Mouse (Mus musculus): ENCODE data around the gene Pald1. TPM values are rescaled to one million over a fixed set of nuclear protein-coding genes. Genes with fewer than 3 reads are reported as not detected.
A peak's percentile ranks its signal among the peaks of the same experiment; 100 is the strongest.

Gene Pald1
- polyA plus RNA-seq, 1 experiment from 2014 or later = 16.1 TPM

DNA sequence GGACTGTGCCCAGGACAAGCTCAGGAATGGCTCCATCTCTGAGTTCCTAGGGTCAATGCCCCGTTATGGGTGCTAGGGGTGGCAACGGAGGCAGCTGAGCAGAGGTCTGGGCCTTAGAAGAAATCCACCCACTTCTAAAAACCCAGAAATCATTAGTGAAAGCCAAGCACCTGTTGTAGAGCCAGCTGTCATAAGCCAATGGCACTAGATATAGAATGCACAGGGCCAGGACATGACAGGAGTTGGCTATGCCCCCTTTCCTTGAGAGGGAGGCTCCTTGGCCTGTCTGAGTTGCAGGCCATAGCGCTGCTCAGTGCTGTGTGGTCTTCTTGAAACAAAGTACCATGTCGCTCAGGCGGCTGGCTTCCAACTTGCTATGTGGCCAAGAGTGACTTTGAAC, 17.1 kb upstream of the Pald1 start:
- peaks cover under 1% of the 10 kb centered on the region; the same call in 1 of the 2 replicates for H3K27me3 ChIP-seq (ENCODE audit: control insufficient read depth, insufficient read depth, low read length)
- no peaks in the 10 kb centered on the region for H3K9me3 ChIP-seq (replicated peaks; ENCODE audit: control insufficient read depth, low read length)
- H3K4me1 ChIP-seq (ENCODE audit: control insufficient read depth, insufficient read depth, low read length) = no peaks in the 10 kb centered on the region
- no peak overlapping the region for H3K4me2 ChIP-seq (ENCODE audit: low read depth, low read length)
- no peak overlapping the region for H3K9ac ChIP-seq (replicated peaks; ENCODE audit: low read length)
- no peak overlapping the region for H3K27ac ChIP-seq (replicated peaks; ENCODE audit: low read depth, low read length)
- ATAC-seq (replicated peaks; ENCODE audit: insufficient number of reproducible peaks, low FRiP score, low TSS enrichment, low read depth) (no peak), DNase-seq (ENCODE audit: low spot score) (no peak)
- H3K36me3 ChIP-seq (replicated peaks; ENCODE audit: control insufficient read depth, insufficient read depth, low read depth, low read length) = no peaks in the 10 kb centered on the region
- no peak overlapping the region for H3K4me3 ChIP-seq (ENCODE audit: low read depth, low read length)
- 84% methylated on average over 5 of the region's 5 CpGs for WGBS

DNA sequence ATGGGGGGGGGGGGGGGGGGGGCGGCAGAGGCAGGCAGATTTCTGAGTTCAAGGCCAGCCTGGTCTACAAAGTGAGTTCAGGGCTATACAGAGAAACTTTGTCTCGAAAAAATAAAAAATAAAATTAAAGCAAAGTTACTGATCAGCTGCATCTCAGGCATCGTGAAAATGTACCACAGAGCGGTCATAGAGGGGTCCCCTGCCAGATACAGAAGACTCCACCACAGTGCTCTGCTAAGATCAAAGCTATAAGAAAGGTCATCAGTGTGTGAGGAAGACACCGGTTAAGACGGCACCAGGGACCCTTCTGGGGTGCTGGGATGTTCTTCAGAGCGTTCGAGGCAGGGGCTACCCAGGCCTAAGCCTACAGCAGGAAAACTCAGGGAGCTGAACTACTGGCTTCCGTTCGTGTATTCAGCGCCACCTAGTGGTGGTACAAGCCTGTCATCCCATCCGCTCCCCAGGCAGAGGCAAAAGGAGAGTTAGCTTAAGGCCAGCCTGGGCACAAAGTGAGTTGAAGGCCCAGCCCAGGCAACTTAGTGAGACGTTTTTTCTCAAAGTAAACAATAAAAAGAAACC, 15.9 kb upstream of the Pald1 start:
- Histone ChIP-seq H3K36me3 (replicated peaks; ENCODE audit: control insufficient read depth, insufficient read depth, low read depth, low read length) (no peaks in the 10 kb centered on the region), H3K4me1 (ENCODE audit: control insufficient read depth, insufficient read depth, low read length) (no peaks in the 10 kb centered on the region), H3K9ac (replicated peaks; ENCODE audit: low read length) (no peak overlapping the region), H3K4me3 (ENCODE audit: low read depth, low read length) (no peak overlapping the region), H3K9me3 (replicated peaks; ENCODE audit: control insufficient read depth, low read length) (no peaks in the 10 kb centered on the region), H3K27me3 (ENCODE audit: control insufficient read depth, insufficient read depth, low read length) (no peaks in the 10 kb centered on the region), H3K27ac (replicated peaks; ENCODE audit: low read depth, low read length) (no peak overlapping the region), H3K4me2 (ENCODE audit: low read depth, low read length) (no peak overlapping the region; the same call in 1 of the 2 replicates)
- ATAC-seq (replicated peaks; ENCODE audit: insufficient number of reproducible peaks, low FRiP score, low TSS enrichment, low read depth) (peak; percentile 57; the same call in 1 of the 2 replicates), DNase-seq (ENCODE audit: low spot score) (peak; percentile 91)
- WGBS = 23% methylated on average over 13 of the region's 13 CpGs

- DNase-seq (ENCODE audit: low spot score) (no peak), ATAC-seq (replicated peaks; ENCODE audit: insufficient number of reproducible peaks, low FRiP score, low TSS enrichment, low read depth) (no peak)
- Histone ChIP-seq H3K9ac (replicated peaks; ENCODE audit: low read length) (no peak overlapping the region), H3K4me2 (ENCODE audit: low read depth, low read length) (no peak overlapping the region), H3K27me3 (ENCODE audit: control insufficient read depth, insufficient read depth, low read length) (no peaks in the 10 kb centered on the region), H3K4me1 (ENCODE audit: control insufficient read depth, insufficient read depth, low read length) (no peaks in the 10 kb centered on the region), H3K9me3 (replicated peaks; ENCODE audit: control insufficient read depth, low read length) (no peaks in the 10 kb centered on the region), H3K27ac (replicated peaks; ENCODE audit: low read depth, low read length) (no peak overlapping the region), H3K36me3 (replicated peaks; ENCODE audit: control insufficient read depth, insufficient read depth, low read depth, low read length) (no peaks in the 10 kb centered on the region), H3K4me3 (ENCODE audit: low read depth, low read length) (no peak overlapping the region)
- WGBS = 43% methylated on average over 3 of the region's 3 CpGs
Observed at GRCm38 (mm10) chr10:61398125-61398524, 14.8 kb upstream of the Pald1 start.

DNA sequence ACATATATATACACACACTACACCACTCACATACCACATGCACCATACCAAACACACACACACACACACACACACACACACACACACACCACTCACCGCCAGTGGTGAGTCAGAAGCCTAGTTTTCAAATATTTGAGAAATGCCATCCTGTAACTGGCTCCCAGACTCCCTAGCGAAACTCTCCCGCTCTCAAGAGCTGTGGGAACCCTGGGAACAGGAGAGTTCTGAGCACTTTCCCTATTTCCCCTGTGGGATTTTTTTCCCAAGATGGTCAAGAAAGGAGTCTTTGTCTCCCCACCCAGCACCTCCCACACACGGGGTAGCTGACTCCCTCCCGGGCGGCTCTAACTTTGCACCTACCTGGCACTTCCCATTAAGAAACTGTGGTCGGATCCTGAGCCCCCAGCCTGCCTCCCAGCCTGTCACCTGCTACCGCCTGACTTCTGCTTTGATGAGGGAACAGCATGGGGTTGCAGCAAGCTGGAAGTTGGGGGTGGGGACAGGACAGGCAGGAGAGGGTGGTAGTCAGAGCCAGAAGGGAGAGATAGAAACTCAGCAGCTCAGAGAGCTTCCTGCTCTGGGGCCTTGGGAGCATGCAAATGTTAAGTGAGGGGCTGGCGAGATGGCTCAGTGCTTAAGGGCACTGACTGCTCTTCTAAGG, 11.3 kb upstream of the Pald1 start:
- H3K4me3 ChIP-seq (ENCODE audit: low read depth, low read length) = no peak overlapping the region
- H3K36me3 ChIP-seq (replicated peaks; ENCODE audit: control insufficient read depth, insufficient read depth, low read depth, low read length) = no peaks in the 10 kb centered on the region
- 8% methylated on average over 9 of the region's 9 CpGs for WGBS
- H3K4me1 ChIP-seq (ENCODE audit: control insufficient read depth, insufficient read depth, low read length) = no peaks in the 10 kb centered on the region
- no peak overlapping the region for H3K9ac ChIP-seq (replicated peaks; ENCODE audit: low read length)
- DNase-seq (ENCODE audit: low spot score) (no peak), ATAC-seq (replicated peaks; ENCODE audit: insufficient number of reproducible peaks, low FRiP score, low TSS enrichment, low read depth) (no peak)
- H3K4me2 ChIP-seq (ENCODE audit: low read depth, low read length) = no peak overlapping the region
- H3K9me3 ChIP-seq (replicated peaks; ENCODE audit: control insufficient read depth, low read length) = no peaks in the 10 kb centered on the region
- no peaks in the 10 kb centered on the region for H3K27me3 ChIP-seq (ENCODE audit: control insufficient read depth, insufficient read depth, low read length)
- peak overlapping the region; percentile 4; the same call in 1 of the 2 replicates for H3K27ac ChIP-seq (replicated peaks; ENCODE audit: low read depth, low read length)

DNA sequence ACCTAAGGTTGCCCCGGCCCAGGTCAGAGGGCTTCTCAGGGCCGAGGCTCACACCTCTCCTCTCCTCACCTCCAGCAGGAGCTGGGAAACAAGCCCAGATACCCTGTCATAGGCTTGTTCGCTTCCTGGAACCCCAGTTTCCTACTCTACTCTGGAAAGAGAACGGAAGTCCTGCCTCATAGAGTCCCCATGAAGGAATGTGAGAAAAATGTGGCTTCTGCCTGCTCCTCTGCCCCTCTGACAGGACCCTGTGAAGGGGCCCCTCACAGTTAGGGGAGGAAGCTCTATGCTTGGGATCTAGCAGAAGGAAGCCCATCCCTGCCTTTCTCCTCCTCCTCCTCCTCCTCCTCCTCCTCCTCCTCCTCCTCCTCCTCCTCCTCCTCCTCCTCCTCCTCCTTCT, 9.3 kb upstream of the Pald1 start:
- no peaks in the 10 kb centered on the region for H3K36me3 ChIP-seq (replicated peaks; ENCODE audit: control insufficient read depth, insufficient read depth, low read depth, low read length)
- no peaks in the 10 kb centered on the region for H3K4me1 ChIP-seq (ENCODE audit: control insufficient read depth, insufficient read depth, low read length)
- DNase-seq (ENCODE audit: low spot score) (no peak), ATAC-seq (replicated peaks; ENCODE audit: insufficient number of reproducible peaks, low FRiP score, low TSS enrichment, low read depth) (no peak)
- no peaks in the 10 kb centered on the region for H3K27me3 ChIP-seq (ENCODE audit: control insufficient read depth, insufficient read depth, low read length)
- no peaks in the 10 kb centered on the region for H3K9me3 ChIP-seq (replicated peaks; ENCODE audit: control insufficient read depth, low read length)
- WGBS = 51% methylated on average over 4 of the region's 4 CpGs
- H3K9ac ChIP-seq (replicated peaks; ENCODE audit: low read length) = no peak overlapping the region
- no peak overlapping the region for H3K27ac ChIP-seq (replicated peaks; ENCODE audit: low read depth, low read length)
- no peak overlapping the region for H3K4me3 ChIP-seq (ENCODE audit: low read depth, low read length)
- no peak overlapping the region for H3K4me2 ChIP-seq (ENCODE audit: low read depth, low read length)

DNA sequence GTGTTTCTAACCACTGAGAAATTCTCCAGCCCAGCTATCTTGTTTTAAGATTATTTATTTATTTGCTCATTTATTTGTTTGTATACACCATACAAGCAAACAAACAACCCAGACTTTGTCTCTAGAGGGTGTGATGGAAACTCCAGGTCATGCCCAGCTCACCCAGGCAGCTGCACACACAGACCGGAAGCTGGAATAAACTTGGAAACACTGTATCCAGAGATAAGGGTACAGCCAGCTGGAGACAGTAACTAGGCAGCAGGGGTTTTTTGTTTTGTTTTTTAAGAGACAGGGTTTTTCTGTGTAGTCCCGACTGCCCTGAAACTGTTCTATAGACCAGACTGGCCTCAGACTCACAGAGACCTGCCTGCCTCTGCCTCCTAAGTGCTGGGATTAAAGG, 6.8 kb upstream of the Pald1 start:
- Histone ChIP-seq H3K27ac (replicated peaks; ENCODE audit: low read depth, low read length) (no peak overlapping the region), H3K4me3 (ENCODE audit: low read depth, low read length) (no peak overlapping the region), H3K4me1 (ENCODE audit: control insufficient read depth, insufficient read depth, low read length) (no peaks in the 10 kb centered on the region), H3K4me2 (ENCODE audit: low read depth, low read length) (no peak overlapping the region), H3K36me3 (replicated peaks; ENCODE audit: control insufficient read depth, insufficient read depth, low read depth, low read length) (no peaks in the 10 kb centered on the region), H3K27me3 (ENCODE audit: control insufficient read depth, insufficient read depth, low read length) (no peaks in the 10 kb centered on the region), H3K9me3 (replicated peaks; ENCODE audit: control insufficient read depth, low read length) (no peaks in the 10 kb centered on the region), H3K9ac (replicated peaks; ENCODE audit: low read length) (no peak overlapping the region)
- no peak for ATAC-seq (replicated peaks; ENCODE audit: insufficient number of reproducible peaks, low FRiP score, low TSS enrichment, low read depth)
- DNase-seq (ENCODE audit: low spot score) = no peak
- WGBS = 80% methylated on average over 2 of the region's 2 CpGs

- WGBS = 55% methylated on average over 5 of the region's 5 CpGs
- no peaks in the 10 kb centered on the region for H3K9me3 ChIP-seq (replicated peaks; ENCODE audit: control insufficient read depth, low read length)
- H3K36me3 ChIP-seq (replicated peaks; ENCODE audit: control insufficient read depth, insufficient read depth, low read depth, low read length) = no peaks in the 10 kb centered on the region
- H3K9ac ChIP-seq (replicated peaks; ENCODE audit: low read length) = no peak overlapping the region
- H3K4me1 ChIP-seq (ENCODE audit: control insufficient read depth, insufficient read depth, low read length) = no peaks in the 10 kb centered on the region
- H3K4me3 ChIP-seq (ENCODE audit: low read depth, low read length) = no peak overlapping the region
- DNase-seq (ENCODE audit: low spot score) (no peak), ATAC-seq (replicated peaks; ENCODE audit: insufficient number of reproducible peaks, low FRiP score, low TSS enrichment, low read depth) (no peak)
- no peaks in the 10 kb centered on the region for H3K27me3 ChIP-seq (ENCODE audit: control insufficient read depth, insufficient read depth, low read length)
- no peak overlapping the region for H3K4me2 ChIP-seq (ENCODE audit: low read depth, low read length)
- H3K27ac ChIP-seq (replicated peaks; ENCODE audit: low read depth, low read length) = no peak overlapping the region
Observed at GRCm38 (mm10) chr10:61389020-61389419, 5.7 kb upstream of the Pald1 start.

- ATAC-seq (replicated peaks; ENCODE audit: insufficient number of reproducible peaks, low FRiP score, low TSS enrichment, low read depth) (no peak), DNase-seq (ENCODE audit: low spot score) (no peak)
- Histone ChIP-seq H3K27me3 (ENCODE audit: control insufficient read depth, insufficient read depth, low read length) (no peaks in the 10 kb centered on the region), H3K36me3 (replicated peaks; ENCODE audit: control insufficient read depth, insufficient read depth, low read depth, low read length) (no peaks in the 10 kb centered on the region), H3K4me2 (ENCODE audit: low read depth, low read length) (no peak overlapping the region), H3K9me3 (replicated peaks; ENCODE audit: control insufficient read depth, low read length) (no peaks in the 10 kb centered on the region), H3K4me3 (ENCODE audit: low read depth, low read length) (no peak overlapping the region), H3K27ac (replicated peaks; ENCODE audit: low read depth, low read length) (no peak overlapping the region), H3K9ac (replicated peaks; ENCODE audit: low read length) (no peak overlapping the region), H3K4me1 (ENCODE audit: control insufficient read depth, insufficient read depth, low read length) (peaks cover 4% of the 10 kb centered on the region; the same call in 1 of the 2 replicates)
- WGBS = 78% methylated on average over 6 of the region's 6 CpGs
Observed at GRCm38 (mm10) chr10:61386284-61386683, 3.0 kb upstream of the Pald1 start.
